Mouse (Mus musculus) kidney, embryonic 16.5 days (tissue): ENCODE results near the gene Mllt11. TPM values are rescaled to one million over a fixed set of nuclear protein-coding genes. Genes with fewer than 3 reads are reported as not detected.

Experiments
- ATAC-seq: fragments of 200-750 bp; cut with Nextera tagmentation; 2 replicates; pipeline ENCODE4 v1.8.0; 2017; ENCODE audit warnings: moderate TSS enrichment; ENCODE audit not compliant: low FRiP score, low TSS enrichment
- H3K27ac ChIP-seq: fragments of 300-500 bp; sonication (generic); 2 replicates; pipeline ENCODE4 v1.5.1; 2014; ENCODE audit warnings: low read length
- H3K27me3 ChIP-seq: fragments of 300-500 bp; sonication (generic); 2 replicates; pipeline ENCODE4 v1.6.1; 2014; ENCODE audit warnings: low read length, control low read depth, mixed read lengths; ENCODE audit not compliant: insufficient read depth
- H3K36me3 ChIP-seq: fragments of 300-500 bp; sonication (generic); 2 replicates; pipeline ENCODE4 v1.6.1; 2014; ENCODE audit warnings: low read length, control low read depth, mixed read lengths; ENCODE audit not compliant: insufficient read depth
- H3K4me1 ChIP-seq: fragments of 300-500 bp; sonication (generic); 2 replicates; pipeline ENCODE4 v1.6.1; 2014; ENCODE audit warnings: low read length, control low read depth, mixed read lengths; ENCODE audit not compliant: insufficient read depth
- H3K4me2 ChIP-seq: fragments of 300-500 bp; sonication (generic); replicated peaks from 2 replicates; pipeline ENCODE4 v1.6.1; 2014; ENCODE audit warnings: low read depth, low read length
- H3K4me3 ChIP-seq: fragments of 300-500 bp; sonication (generic); 2 replicates; pipeline ENCODE4 v1.5.1; 2014; ENCODE audit warnings: mild to moderate bottlenecking, low read length
- H3K9ac ChIP-seq: fragments of 300-500 bp; sonication (generic); replicated peaks from 2 replicates; pipeline ENCODE4 v1.6.1; 2014; ENCODE audit warnings: low read length
- H3K9me3 ChIP-seq: fragments of 300-500 bp; sonication (generic); 2 replicates; pipeline ENCODE4 v1.6.1; 2016; ENCODE audit warnings: low read length, control low read depth
- WGBS: fragments of 180-500 bp; shearing (Covaris S2); extraction: QIAGEN DNeasy Blood & Tissue Kit; methylation state at CpG from one replicate; pipeline ENCODE4 v1.1.7; 2014; 5-methylcytosine and 5-hydroxymethylcytosine counted together
- polyA plus RNA-seq: library from polyadenylated mRNA; unstranded; fragments of >200 nt; fragmentation: Nextera tagmentation; extraction: Ambion mirVana; gene quantifications from 2 replicates; pipeline ENCODE4 v1.2.1, GENCODE M21; 2015

The Mllt11 gene
- polyA plus RNA-seq, 1 experiment from 2014 or later, result 14.0 TPM

- peak overlapping the region; percentile 76 for H3K27ac ChIP-seq
- H3K4me2 ChIP-seq, result no peak overlapping the region
- WGBS, result 74% methylated on average over 16 of the region's 16 CpGs
- H3K9ac ChIP-seq, result no peak overlapping the region
- peaks cover 26% of the 10 kb centered on the region for H3K4me1 ChIP-seq
- no peak for ATAC-seq
- H3K4me3 ChIP-seq, result no peak overlapping the region
- H3K36me3 ChIP-seq, result peaks cover 49% of the 10 kb centered on the region
- no peaks in the 10 kb centered on the region for H3K9me3 ChIP-seq
- no peaks in the 10 kb centered on the region for H3K27me3 ChIP-seq
These were observed 1.5 kb upstream of the Mllt11 start for GRCm38 (mm10) chr3:95233303-95233980.

GRCm38 (mm10) chr3:95232771-95233170 lies 800 bp upstream of the Mllt11 start:
- ATAC-seq, result no peak
- H3K27me3 ChIP-seq, result no peaks in the 10 kb centered on the region
- peaks cover 26% of the 10 kb centered on the region for H3K4me1 ChIP-seq
- H3K36me3 ChIP-seq, result peaks cover 43% of the 10 kb centered on the region
- no peak overlapping the region for H3K4me3 ChIP-seq
- no peak overlapping the region for H3K9ac ChIP-seq
- no peak overlapping the region for H3K4me2 ChIP-seq
- peak overlapping the region; percentile 76 for H3K27ac ChIP-seq
- no peaks in the 10 kb centered on the region for H3K9me3 ChIP-seq
- 79% methylated on average over 7 of the region's 7 CpGs for WGBS

GRCm38 (mm10) chr3:95230495-95231297 lies 1.3 kb downstream of the Mllt11 start:
- Histone ChIP-seq H3K4me3 (peak overlapping the region; percentile 87), H3K27me3 (no peaks in the 10 kb centered on the region), H3K4me1 (peaks cover 32% of the 10 kb centered on the region), H3K27ac (peak overlapping the region; percentile 98), H3K4me2 (peak overlapping the region; percentile 88), H3K36me3 (peaks cover 38% of the 10 kb centered on the region), H3K9ac (peak overlapping the region; percentile 97), H3K9me3 (no peaks in the 10 kb centered on the region)
- ATAC-seq, result peak; percentile 25; the same call in 1 of the 2 replicates
- 35% methylated on average over 8 of the region's 8 CpGs for WGBS

- Histone ChIP-seq H3K27ac (peak overlapping the region; percentile 98), H3K9me3 (no peaks in the 10 kb centered on the region), H3K4me2 (peak overlapping the region; percentile 88), H3K4me3 (peak overlapping the region; percentile 87), H3K4me1 (peaks cover 32% of the 10 kb centered on the region), H3K9ac (peak overlapping the region; percentile 97), H3K27me3 (no peaks in the 10 kb centered on the region), H3K36me3 (peaks cover 38% of the 10 kb centered on the region)
- ATAC-seq, result peak; percentile 20
- 2% methylated on average over 13 of the region's 13 CpGs for WGBS
These were observed 2.0 kb downstream of the Mllt11 start for GRCm38 (mm10) chr3:95229781-95230494.

GRCm38 (mm10) chr3:95228894-95229780 lies 2.8 kb downstream of the Mllt11 start:
- peaks cover 40% of the 10 kb centered on the region for H3K4me1 ChIP-seq
- H3K27me3 ChIP-seq, result no peaks in the 10 kb centered on the region
- ATAC-seq, result peak; percentile 24
- H3K4me3 ChIP-seq, result peak overlapping the region; percentile 87
- H3K4me2 ChIP-seq, result peak overlapping the region; percentile 88
- H3K9me3 ChIP-seq, result no peaks in the 10 kb centered on the region
- H3K9ac ChIP-seq, result peak overlapping the region; percentile 97
- under 1% methylated on average over 41 of the region's 43 CpGs for WGBS
- H3K27ac ChIP-seq, result peak overlapping the region; percentile 98
- H3K36me3 ChIP-seq, result peaks cover 34% of the 10 kb centered on the region

- WGBS, result under 1% methylated on average over 64 of the region's 64 CpGs
These were observed 3.6 kb downstream of the Mllt11 start, which contains the start of gene Cdc42se1 for GRCm38 (mm10) chr3:95228148-95228893. TSS of gene Cdc42se1 (plus strand) at chr3:95228732.

GRCm38 (mm10) chr3:95227214-95227613 lies 4.8 kb downstream of the Mllt11 start:
- Histone ChIP-seq H3K4me3 (peak overlapping the region; percentile 87), H3K4me2 (peak overlapping the region; percentile 88), H3K9me3 (no peaks in the 10 kb centered on the region), H3K4me1 (peaks cover 41% of the 10 kb centered on the region), H3K27me3 (no peaks in the 10 kb centered on the region), H3K27ac (peak overlapping the region; percentile 70), H3K9ac (peak overlapping the region; percentile 62), H3K36me3 (peaks cover 31% of the 10 kb centered on the region)
- no peak for ATAC-seq
- WGBS, result 15% methylated on average over 1 of the region's 1 CpGs

More at GRCm38 (mm10) chr3:95228148-95228893, 3.6 kb downstream of the Mllt11 start, which contains the start of gene Cdc42se1:
- Histone ChIP-seq H3K4me1 (peaks cover 41% of the 10 kb centered on the region), H3K27ac (peak within 1 kb of the TSS; percentile 98), H3K4me2 (peak within 1 kb of the TSS; percentile 88), H3K4me3 (peak within 1 kb of the TSS; percentile 87), H3K36me3 (peaks cover 33% of the 10 kb centered on the region), H3K9me3 (no peaks in the 10 kb centered on the region), H3K9ac (peak within 1 kb of the TSS; percentile 97), H3K27me3 (no peaks in the 10 kb centered on the region)
- ATAC-seq, result peak; percentile 89

GRCm38 (mm10) chr3:95224295-95224694 lies 7.7 kb downstream of the Mllt11 start:
- no peaks in the 10 kb centered on the region for H3K9me3 ChIP-seq
- no peak overlapping the region for H3K27ac ChIP-seq
- no peaks in the 10 kb centered on the region for H3K27me3 ChIP-seq
- no peak for ATAC-seq
- H3K4me2 ChIP-seq, result no peak overlapping the region
- 36% methylated on average over 6 of the region's 6 CpGs for whole genome bisulfite sequencing
- no peak overlapping the region for H3K4me3 ChIP-seq
- peaks cover 15% of the 10 kb centered on the region for H3K4me1 ChIP-seq
- no peak overlapping the region for H3K9ac ChIP-seq
- H3K36me3 ChIP-seq, result peaks cover 49% of the 10 kb centered on the region
